Mouse (Mus musculus) lung, embryonic 16.5 days (tissue): ENCODE data around the gene Ifitm1. TPM values are rescaled to one million over a fixed set of nuclear protein-coding genes. Genes with fewer than 3 reads are reported as not detected.
A peak's percentile ranks its signal among the peaks of the same experiment; 100 is the strongest.

Experiments
- ATAC-seq: fragments of 200-750 bp; cut with Nextera tagmentation; 2 replicates; pipeline ENCODE4 v1.8.0; 2017; ENCODE audit warnings: low read depth, mild to moderate bottlenecking, moderate library complexity
- H3K27ac ChIP-seq: fragments of 300-500 bp; sonication (generic); 2 replicates; pipeline ENCODE4 v1.5.1; 2014; ENCODE audit warnings: mild to moderate bottlenecking, control low read depth, low read length
- H3K27me3 ChIP-seq: fragments of 300-500 bp; sonication (generic); 2 replicates; pipeline ENCODE4 v1.6.1; 2014; ENCODE audit warnings: low read depth, low read length, mixed read lengths; ENCODE audit not compliant: control insufficient read depth, insufficient read depth
- H3K36me3 ChIP-seq: fragments of 300-500 bp; sonication (generic); 2 replicates; pipeline ENCODE4 v1.6.1; 2014; ENCODE audit warnings: low read length; ENCODE audit not compliant: control insufficient read depth, insufficient read depth
- H3K4me1 ChIP-seq: fragments of 300-500 bp; sonication (generic); replicated peaks from 2 replicates; pipeline ENCODE4 v1.6.1; 2014; ENCODE audit warnings: low read length, mixed read lengths; ENCODE audit not compliant: control insufficient read depth, insufficient read depth
- H3K4me2 ChIP-seq: fragments of 300-500 bp; sonication (generic); 2 replicates; pipeline ENCODE4 v1.6.1; 2014; ENCODE audit warnings: low read depth, low read length, control low read depth
- H3K4me3 ChIP-seq: fragments of 300-500 bp; sonication (generic); 2 replicates; pipeline ENCODE4 v1.5.1; 2014; ENCODE audit warnings: mild to moderate bottlenecking, low read length, control low read depth
- H3K9ac ChIP-seq: fragments of 300-500 bp; sonication (generic); 2 replicates; pipeline ENCODE4 v1.6.1; 2014; ENCODE audit warnings: low read length, control low read depth
- H3K9me3 ChIP-seq: fragments of 300-500 bp; sonication (generic); 2 replicates; pipeline ENCODE4 v1.6.1; 2016; ENCODE audit warnings: low read length; ENCODE audit not compliant: control insufficient read depth
- WGBS: fragments of 180-500 bp; shearing (Covaris S2); extraction: QIAGEN DNeasy Blood & Tissue Kit; methylation state at CpG from one replicate; pipeline ENCODE4 v1.1.7; 2014; 5-methylcytosine and 5-hydroxymethylcytosine counted together
- polyA plus RNA-seq: library from polyadenylated mRNA; unstranded; fragments of >200 nt; fragmentation: Nextera tagmentation; extraction: Ambion mirVana; gene quantifications from 2 replicates; pipeline ENCODE4 v1.2.1, GENCODE M21; 2015

The Ifitm1 gene
- 38.8 and 49.1 TPM in 2 replicates for polyA plus RNA-seq

GRCm38 (mm10) chr7:140966921-140967320, at the start of gene Ifitm1:
TSS of gene Ifitm1 (plus strand) at chr7:140967221.
- Histone ChIP-seq H3K27ac (peak within 1 kb of the TSS; percentile 51; the same call in 1 of the 2 replicates), H3K9me3 (no peaks in the 10 kb centered on the region), H3K27me3 (no peaks in the 10 kb centered on the region), H3K36me3 (no peaks in the 10 kb centered on the region), H3K9ac (peak within 1 kb of the TSS; percentile 33; the same call in 1 of the 2 replicates), H3K4me3 (no peak within 1 kb of the TSS; the same call in 1 of the 2 replicates), H3K4me1 (peaks cover 13% of the 10 kb centered on the region), H3K4me2 (0 out of 2 replicates have a peak within 1 kb of the TSS, but pooled peaks have one; percentile 37)
- 85% methylated on average over 4 of the region's 4 CpGs for WGBS
- no peak for ATAC-seq

GRCm38 (mm10) chr7:140919911-140920310, 47.1 kb upstream of the Ifitm1 start:
- Histone ChIP-seq H3K4me3 (no peak overlapping the region), H3K4me1 (peaks cover 12% of the 10 kb centered on the region), H3K36me3 (no peaks in the 10 kb centered on the region), H3K27me3 (peaks cover 54% of the 10 kb centered on the region), H3K4me2 (no peak overlapping the region), H3K9me3 (no peaks in the 10 kb centered on the region), H3K27ac (no peak overlapping the region), H3K9ac (no peak overlapping the region)
- 20% methylated on average over 4 of the region's 4 CpGs for WGBS
- no peak for ATAC-seq

GRCm38 (mm10) chr7:140920418-140921029, 46.5 kb upstream of the Ifitm1 start, which contains the start of gene Nlrp6:
TSS of gene Nlrp6 (plus strand) at chr7:140920902.
- no peak within 1 kb of the TSS for H3K4me3 ChIP-seq
- no peak within 1 kb of the TSS for H3K27ac ChIP-seq
- H3K9ac ChIP-seq: no peak within 1 kb of the TSS
- H3K36me3 ChIP-seq: no peaks in the 10 kb centered on the region
- no peaks in the 10 kb centered on the region for H3K9me3 ChIP-seq
- peaks cover 12% of the 10 kb centered on the region for H3K4me1 ChIP-seq
- H3K27me3 ChIP-seq: peaks cover 57% of the 10 kb centered on the region
- no peak within 1 kb of the TSS for H3K4me2 ChIP-seq
- whole genome bisulfite sequencing: 63% methylated on average over 8 of the region's 8 CpGs
- no peak for ATAC-seq

GRCm38 (mm10) chr7:140921225-140921975, 45.6 kb upstream of the Ifitm1 start:
- Histone ChIP-seq H3K9me3 (no peaks in the 10 kb centered on the region), H3K36me3 (no peaks in the 10 kb centered on the region), H3K9ac (no peak overlapping the region), H3K4me3 (no peak overlapping the region), H3K27ac (no peak overlapping the region), H3K4me2 (no peak overlapping the region), H3K27me3 (peaks cover 57% of the 10 kb centered on the region), H3K4me1 (peaks cover 12% of the 10 kb centered on the region)
- ATAC-seq: no peak
- 28% methylated on average over 22 of the region's 22 CpGs for WGBS

GRCm38 (mm10) chr7:140922398-140923069, 44.5 kb upstream of the Ifitm1 start:
- peaks cover 12% of the 10 kb centered on the region for H3K4me1 ChIP-seq
- peak overlapping the region; percentile 54 for H3K4me2 ChIP-seq
- no peaks in the 10 kb centered on the region for H3K9me3 ChIP-seq
- no peak overlapping the region for H3K27ac ChIP-seq
- H3K4me3 ChIP-seq: peak overlapping the region; percentile 39
- H3K36me3 ChIP-seq: no peaks in the 10 kb centered on the region
- 1% methylated on average over 49 of the region's 49 CpGs for WGBS
- peaks cover 57% of the 10 kb centered on the region for H3K27me3 ChIP-seq
- no peak overlapping the region for H3K9ac ChIP-seq
- peak; percentile 57; the same call in 1 of the 2 replicates for ATAC-seq

GRCm38 (mm10) chr7:140923070-140923775, 43.8 kb upstream of the Ifitm1 start:
- no peak for ATAC-seq
- Histone ChIP-seq H3K9me3 (no peaks in the 10 kb centered on the region), H3K4me1 (peaks cover 12% of the 10 kb centered on the region), H3K9ac (no peak overlapping the region), H3K4me3 (peak overlapping the region; percentile 39), H3K27me3 (peaks cover 57% of the 10 kb centered on the region), H3K36me3 (no peaks in the 10 kb centered on the region), H3K27ac (no peak overlapping the region), H3K4me2 (peak overlapping the region; percentile 54)
- 20% methylated on average over 30 of the region's 30 CpGs for WGBS

GRCm38 (mm10) chr7:140927181-140927580, 39.8 kb upstream of the Ifitm1 start:
- H3K36me3 ChIP-seq: no peaks in the 10 kb centered on the region
- peaks cover 28% of the 10 kb centered on the region for H3K27me3 ChIP-seq
- H3K4me1 ChIP-seq: peaks cover 11% of the 10 kb centered on the region
- H3K9ac ChIP-seq: no peak overlapping the region
- 79% methylated on average over 6 of the region's 6 CpGs for WGBS
- no peaks in the 10 kb centered on the region for H3K9me3 ChIP-seq
- ATAC-seq: no peak
- H3K4me3 ChIP-seq: no peak overlapping the region
- H3K27ac ChIP-seq: no peak overlapping the region
- no peak overlapping the region for H3K4me2 ChIP-seq

GRCm38 (mm10) chr7:140938436-140938835, 28.6 kb upstream of the Ifitm1 start:
- H3K27ac ChIP-seq: no peak overlapping the region
- no peak overlapping the region for H3K9ac ChIP-seq
- H3K27me3 ChIP-seq: no peaks in the 10 kb centered on the region; the same call in 1 of the 2 replicates
- H3K4me1 ChIP-seq: peaks cover 18% of the 10 kb centered on the region
- H3K4me3 ChIP-seq: no peak overlapping the region
- ATAC-seq: no peak
- no peak overlapping the region for H3K4me2 ChIP-seq
- H3K36me3 ChIP-seq: no peaks in the 10 kb centered on the region
- no peaks in the 10 kb centered on the region for H3K9me3 ChIP-seq
- 38% methylated on average over 3 of the region's 3 CpGs for WGBS
